Mouse (Mus musculus) neutrophil, adult 5-6 weeks (primary cell): ENCODE results near the gene Egln2. TPM values are rescaled to one million over a fixed set of nuclear protein-coding genes. Genes with fewer than 3 reads are reported as not detected.

Experiments used
- ATAC-seq: fragments of 151-379, 151-347 bp; 2 replicates; pipeline ENCODE4 v1.8.0; 2017; ENCODE audit warnings: mild to moderate bottlenecking, moderate TSS enrichment; ENCODE audit not compliant: insufficient number of reproducible peaks, poor library complexity, low FRiP score, severe bottlenecking; ENCODE audit errors: extremely low read depth
- total RNA-seq: library from RNA; stranded (forward); fragments of 200-1000 nt; gene quantifications from 2 replicates; pipeline ENCODE4 v1.2.3, GENCODE M21; 2017

Gene Egln2
- total RNA-seq, 1 experiment from 2014 or later: 73.3 TPM

- peak; percentile 94 for ATAC-seq
Observed at GRCm38 (mm10) chr7:27178324-27179216, 12.0 kb upstream of the Egln2 start, which contains the start of gene Rab4b. Gene Rab4b (minus strand): TSS chr7:27178896.

- no peak for ATAC-seq
Observed at GRCm38 (mm10) chr7:27177942-27178323, 11.3 kb upstream of the Egln2 start.

GRCm38 (mm10) chr7:27174896-27175295, 8.3 kb upstream of the Egln2 start:
- ATAC-seq: no peak

- no peak for ATAC-seq
Observed at GRCm38 (mm10) chr7:27174496-27174895, 7.9 kb upstream of the Egln2 start.

- no peak for ATAC-seq
Observed at GRCm38 (mm10) chr7:27170981-27171380, 4.4 kb upstream of the Egln2 start.

GRCm38 (mm10) chr7:27168371-27168770, 1.8 kb upstream of the Egln2 start:
- no peak for ATAC-seq

- ATAC-seq: no peak
Observed at GRCm38 (mm10) chr7:27167475-27168094, 983 bp upstream of the Egln2 start.

- peak; percentile 33 for ATAC-seq
Observed at GRCm38 (mm10) chr7:27166229-27166613, 381 bp downstream of the Egln2 start.

- no peak for ATAC-seq
Observed at GRCm38 (mm10) chr7:27165696-27166095, 906 bp downstream of the Egln2 start.

- ATAC-seq: no peak
Observed at GRCm38 (mm10) chr7:27165007-27165655, 1.5 kb downstream of the Egln2 start.

- no peak for ATAC-seq
Observed at GRCm38 (mm10) chr7:27164112-27164947, 2.3 kb downstream of the Egln2 start.

- no peak for ATAC-seq
Observed at GRCm38 (mm10) chr7:27163450-27163805, 3.2 kb downstream of the Egln2 start.

GRCm38 (mm10) chr7:27162780-27163449, 3.7 kb downstream of the Egln2 start:
- no peak for ATAC-seq

GRCm38 (mm10) chr7:27161744-27162143, 4.9 kb downstream of the Egln2 start:
- ATAC-seq: no peak

- no peak for ATAC-seq
Observed at GRCm38 (mm10) chr7:27160921-27161320, 5.7 kb downstream of the Egln2 start.

GRCm38 (mm10) chr7:27159882-27160281, 6.7 kb downstream of the Egln2 start:
- ATAC-seq: peak; percentile 78

GRCm38 (mm10) chr7:27159256-27159655, 7.3 kb downstream of the Egln2 start:
- no peak for ATAC-seq

GRCm38 (mm10) chr7:27158171-27158570, 8.4 kb downstream of the Egln2 start:
- no peak for ATAC-seq

- no peak for ATAC-seq
Observed at GRCm38 (mm10) chr7:27156005-27156404, 10.6 kb downstream of the Egln2 start.
